Mouse (Mus musculus) spleen, adult 12 weeks (tissue): Measurements from ENCODE around the gene Fbxl13.
"Not testable (repeated sequence)": the region's sequence is repeated elsewhere in the genome, so short reads cannot be mapped to it uniquely, and the experiment has no call there.

ENCODE experiments used
- DNase-seq: peaks from one replicate; pipeline ENCODE4 v3.0.0; 2022; ENCODE audit warnings: low spot score

Fbxl13 gene

GRCm38 (mm10) chr5:21656912-21657311 is 11.5 kb upstream of the Fbxl13 start:
- DNase-seq: no peak

- DNase-seq: no peak
Observed at GRCm38 (mm10) chr5:21651885-21652612, 6.6 kb upstream of the Fbxl13 start.

GRCm38 (mm10) chr5:21650736-21651135 is 5.3 kb upstream of the Fbxl13 start:
- DNase-seq: no peak

- DNase-seq: no peak
Observed at GRCm38 (mm10) chr5:21646133-21646491, 678 bp upstream of the Fbxl13 start.

- no peak for DNase-seq
Observed at GRCm38 (mm10) chr5:21644891-21645438, 469 bp downstream of the Fbxl13 start.

DNA sequence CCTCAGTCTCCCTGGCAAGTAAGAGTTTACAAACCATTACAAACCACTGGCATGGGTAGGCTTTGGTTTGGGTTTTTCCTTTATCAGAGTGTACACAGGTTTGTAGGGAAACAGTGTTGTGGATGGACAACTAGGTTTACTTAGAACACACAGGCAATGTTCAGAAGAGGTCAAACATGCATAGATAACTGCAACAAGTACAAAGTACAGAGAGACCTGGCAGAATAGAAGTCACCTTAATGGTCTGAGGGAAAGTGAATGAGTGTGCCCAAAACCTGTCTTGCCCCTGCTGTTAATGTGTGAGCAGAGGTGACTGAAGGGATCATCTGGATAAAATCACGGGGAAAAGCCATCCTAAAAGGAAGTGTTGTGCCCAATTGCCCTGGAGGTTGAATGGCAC is 1.8 kb downstream of the Fbxl13 start:
- no peak for DNase-seq

DNA sequence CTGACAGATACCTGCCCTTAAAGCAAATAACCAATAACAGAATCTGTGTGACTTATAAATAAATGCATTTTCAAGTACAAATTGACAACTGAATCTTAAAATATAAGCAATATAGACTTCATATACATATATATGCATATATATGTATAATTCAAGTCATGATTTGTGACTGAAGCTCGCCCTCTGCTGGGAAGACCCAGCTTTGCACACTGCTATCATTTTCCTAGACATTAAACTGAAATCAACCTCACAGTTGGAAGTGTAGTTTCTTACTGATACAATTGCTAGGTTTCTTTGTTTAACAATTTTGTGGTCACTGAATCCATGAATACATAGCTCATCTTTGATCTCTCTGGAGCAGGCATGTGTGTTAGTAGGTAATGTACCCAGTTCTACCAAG is 4.5 kb downstream of the Fbxl13 start:
- peak; percentile 18 for DNase-seq

GRCm38 (mm10) chr5:21625916-21626315 is 19.5 kb downstream of the Fbxl13 start:
- DNase-seq: no peak

GRCm38 (mm10) chr5:21616450-21617009 is 28.9 kb downstream of the Fbxl13 start:
- DNase-seq: no peak

- DNase-seq: not testable (repeated sequence)
Observed at GRCm38 (mm10) chr5:21614299-21614698, 31.1 kb downstream of the Fbxl13 start.

DNA sequence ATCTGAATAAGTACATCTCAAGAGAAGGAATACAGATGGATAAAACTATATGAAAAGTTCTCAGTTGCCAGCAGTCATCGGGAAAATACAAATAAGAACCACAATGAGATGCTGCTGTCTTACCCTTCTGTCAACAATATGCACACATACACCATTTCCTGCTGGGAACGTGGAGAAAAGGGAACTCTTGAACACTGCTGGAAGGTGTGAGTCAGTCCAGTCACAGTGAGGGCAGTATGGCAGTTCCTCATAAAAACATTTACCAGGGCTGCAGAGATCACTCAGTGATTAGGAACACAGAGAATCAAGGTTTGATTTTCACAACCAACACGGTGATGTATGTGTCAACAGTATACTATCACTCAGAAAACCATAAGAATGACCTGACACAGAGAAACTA is 34.4 kb downstream of the Fbxl13 start:
- DNase-seq: no peak

- DNase-seq: no peak
Observed at GRCm38 (mm10) chr5:21608311-21609304, 36.8 kb downstream of the Fbxl13 start.

DNA sequence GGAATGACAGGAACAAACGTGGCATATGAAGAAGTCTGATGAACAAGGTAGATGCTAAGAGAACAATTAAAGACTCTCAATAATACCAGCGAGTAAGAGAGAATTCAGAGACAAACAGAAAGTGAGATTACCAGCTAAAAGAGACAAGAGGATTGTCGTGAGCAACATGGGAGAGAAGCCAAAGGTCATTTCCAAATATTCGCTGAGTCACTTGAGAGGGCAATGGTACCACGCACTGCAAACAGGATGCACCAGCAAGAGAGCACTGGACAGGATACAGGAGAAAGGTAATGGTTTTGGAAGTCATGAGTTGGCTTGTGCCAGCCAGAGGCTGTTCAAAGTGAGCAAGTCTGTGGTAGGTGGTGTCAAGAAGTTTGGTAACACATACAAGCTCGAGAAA is 39.5 kb downstream of the Fbxl13 start:
- no peak for DNase-seq

GRCm38 (mm10) chr5:21599961-21600360 is 45.5 kb downstream of the Fbxl13 start:
- no peak for DNase-seq

- not testable (repeated sequence) for DNase-seq
Observed at GRCm38 (mm10) chr5:21599536-21599935, 45.9 kb downstream of the Fbxl13 start.

GRCm38 (mm10) chr5:21593201-21593709 is 52.2 kb downstream of the Fbxl13 start:
- no peak for DNase-seq

GRCm38 (mm10) chr5:21592106-21592505 is 53.3 kb downstream of the Fbxl13 start:
- DNase-seq: no peak

DNA sequence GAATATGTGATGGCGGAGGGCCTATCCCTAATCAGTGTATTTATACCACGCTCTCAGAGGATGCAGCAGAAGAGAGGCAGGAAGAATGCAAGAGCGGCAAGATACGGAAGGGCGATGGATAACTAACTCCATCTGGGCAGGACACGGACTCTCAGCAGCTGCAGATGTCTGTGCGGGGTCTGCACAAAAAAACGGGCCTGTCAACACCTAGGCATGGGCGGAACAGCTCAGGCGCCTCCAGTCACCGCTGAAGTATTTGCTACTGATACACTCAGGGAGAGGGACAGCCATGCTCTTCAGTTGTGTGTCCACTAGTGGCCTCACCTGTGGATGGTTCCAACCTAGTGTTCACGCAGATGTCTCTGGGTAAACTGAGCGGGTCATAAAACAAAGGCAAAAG is 57.2 kb downstream of the Fbxl13 start:
- no peak for DNase-seq

DNA sequence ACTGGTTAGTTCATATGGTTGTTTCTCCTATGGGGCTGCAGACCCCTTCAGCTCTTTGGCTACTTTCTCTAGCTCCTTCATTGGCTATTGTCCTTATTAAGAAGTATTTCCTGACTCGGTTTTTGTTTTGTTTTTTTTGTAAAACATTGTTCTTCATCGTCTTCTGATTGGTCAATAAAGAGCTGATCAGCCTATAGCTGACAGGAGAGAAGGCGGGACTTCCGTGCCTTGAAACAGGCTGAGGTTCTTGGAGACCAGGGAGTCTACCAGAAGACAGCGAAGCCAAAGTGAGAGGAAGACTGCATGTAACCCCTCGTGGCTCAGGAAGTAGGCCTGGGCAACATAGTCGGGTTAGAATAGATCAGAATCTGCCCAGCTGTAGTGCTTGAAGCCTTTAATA is 57.8 kb downstream of the Fbxl13 start:
- no peak for DNase-seq

GRCm38 (mm10) chr5:21586763-21587162 is 58.7 kb downstream of the Fbxl13 start:
- no peak for DNase-seq

DNA sequence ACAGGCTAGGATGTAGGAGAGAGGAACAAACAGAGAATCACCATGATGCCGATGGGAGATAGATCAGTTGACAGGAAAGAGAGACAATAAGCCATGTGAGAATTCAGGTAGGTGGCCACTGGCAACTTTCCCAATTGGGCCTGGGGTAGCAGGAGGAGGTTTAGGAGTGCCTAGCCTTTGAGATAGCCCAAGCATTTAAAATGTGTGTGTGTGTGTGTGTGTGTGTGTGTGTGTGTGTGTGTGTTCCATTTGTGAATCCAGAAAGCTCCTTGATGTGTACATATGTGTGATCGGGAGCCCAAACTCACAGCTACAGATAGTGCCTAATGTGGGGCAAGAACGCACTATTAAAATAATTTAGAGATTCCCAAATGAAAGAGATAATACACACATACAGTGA is 67.3 kb downstream of the Fbxl13 start:
- no peak for DNase-seq

GRCm38 (mm10) chr5:21575210-21575550 is 70.3 kb downstream of the Fbxl13 start:
- DNase-seq: no peak
